Mouse (Mus musculus) liver, postnatal 0 days (tissue): ENCODE measurements around the gene Ggt5. TPM values are rescaled to one million over a fixed set of nuclear protein-coding genes. Genes with fewer than 3 reads are reported as not detected.
A peak's percentile ranks its signal among the peaks of the same experiment; 100 is the strongest.
"Not testable (repeated sequence)": the region's sequence is repeated elsewhere in the genome, so short reads cannot be mapped to it uniquely, and the experiment has no call there.

Experiments
- ATAC-seq: fragments of 200-750 bp; cut with Nextera tagmentation; 2 replicates; pipeline ENCODE4 v1.8.0; 2017; ENCODE audit warnings: mild to moderate bottlenecking, moderate library complexity
- DNase-seq: peaks from one replicate; pipeline ENCODE4 v3.0.0-alpha.2; 2016
- H3K27ac ChIP-seq: fragments of 300-500 bp; sonication (generic); 2 replicates; pipeline ENCODE4 v1.5.1; 2014; ENCODE audit warnings: antibody characterized with exemption, moderate library complexity, mild to moderate bottlenecking, low read depth
- H3K27me3 ChIP-seq: fragments of 300-500 bp; sonication (generic); 2 replicates; pipeline ENCODE4 v1.6.1; 2014; ENCODE audit warnings: low read length, control low read depth, mixed read lengths; ENCODE audit not compliant: insufficient read depth
- H3K36me3 ChIP-seq: fragments of 300-500 bp; sonication (generic); replicated peaks from 2 replicates; pipeline ENCODE4 v1.6.1; 2014; ENCODE audit warnings: mild to moderate bottlenecking, control low read depth, low read length, moderate library complexity, mixed read lengths; ENCODE audit not compliant: insufficient read depth
- H3K4me1 ChIP-seq: fragments of 300-500 bp; sonication (generic); 2 replicates; pipeline ENCODE4 v1.6.1; 2014; ENCODE audit warnings: antibody characterized with exemption, mild to moderate bottlenecking, control low read depth; ENCODE audit not compliant: insufficient read depth
- H3K4me2 ChIP-seq: fragments of 300-500 bp; sonication (generic); 2 replicates; pipeline ENCODE4 v1.6.1; 2014; ENCODE audit warnings: low read depth, mild to moderate bottlenecking, low read length, moderate library complexity, mixed read lengths
- H3K4me3 ChIP-seq: fragments of 300-500 bp; sonication (generic); 2 replicates; pipeline ENCODE4 v1.5.1; 2014; ENCODE audit warnings: low read depth, low read length
- H3K9ac ChIP-seq: fragments of 300-500 bp; sonication (generic); replicated peaks from 2 replicates; pipeline ENCODE4 v1.6.1; 2014; ENCODE audit warnings: mild to moderate bottlenecking, moderate library complexity
- H3K9me3 ChIP-seq: fragments of 300-500 bp; sonication (generic); 2 replicates; pipeline ENCODE4 v1.6.1; 2016; ENCODE audit warnings: mild to moderate bottlenecking, control low read depth, low read length, mixed read lengths
- CTCF ChIP-seq: sonication (generic); IDR thresholded peaks from 2 replicates; pipeline ENCODE4 v1.5.1; 2016; ENCODE audit warnings: antibody characterized with exemption, low read depth
- EP300 ChIP-seq: IDR thresholded peaks from 2 replicates; pipeline ENCODE4 v1.6.1; 2016; ENCODE audit warnings: antibody characterized with exemption, low read depth, mild to moderate bottlenecking
- WGBS: fragments of 180-500 bp; shearing (Covaris S2); extraction: QIAGEN DNeasy Blood & Tissue Kit; methylation state at CpG from one replicate; pipeline ENCODE4 v1.1.7; 2014; ENCODE audit not compliant: insufficient replicate concordance; 5-methylcytosine and 5-hydroxymethylcytosine counted together
- polyA plus RNA-seq: library from polyadenylated mRNA; unstranded; fragments of >200 nt; fragmentation: Nextera tagmentation; extraction: Ambion mirVana; gene quantifications from 2 replicates; pipeline ENCODE4 v1.2.1, GENCODE M21; 2015

The Ggt5 gene
- polyA plus RNA-seq, 1 experiment from 2014 or later: 1.4 TPM

GRCm38 (mm10) chr10:75565906-75566305 lies 23.2 kb upstream of the Ggt5 start:
- no peaks in the 10 kb centered on the region for H3K36me3 ChIP-seq
- peak overlapping the region; percentile 73 for H3K27ac ChIP-seq
- WGBS: 30% methylated on average over 7 of the region's 7 CpGs
- 0 out of 2 replicates have a peak overlapping the region, but pooled peaks have one; percentile 12 for H3K4me3 ChIP-seq
- H3K9ac ChIP-seq: no peak overlapping the region
- TF ChIP-seq EP300 (no peak), CTCF (no peak)
- ATAC-seq (peak; percentile 52), DNase-seq (peak; percentile 34)
- peaks cover 24% of the 10 kb centered on the region for H3K4me1 ChIP-seq
- H3K9me3 ChIP-seq: no peaks in the 10 kb centered on the region
- H3K4me2 ChIP-seq: peak overlapping the region; percentile 20
- peaks cover 10% of the 10 kb centered on the region for H3K27me3 ChIP-seq

GRCm38 (mm10) chr10:75566321-75566720 lies 22.8 kb upstream of the Ggt5 start:
- DNase-seq (no peak), ATAC-seq (peak; percentile 37; the same call in 1 of the 2 replicates)
- Histone ChIP-seq H3K4me3 (0 out of 2 replicates have a peak overlapping the region, but pooled peaks have one; percentile 12), H3K4me2 (peak overlapping the region; percentile 20), H3K9me3 (no peaks in the 10 kb centered on the region), H3K27ac (peak overlapping the region; percentile 73), H3K36me3 (no peaks in the 10 kb centered on the region), H3K27me3 (peaks cover 6% of the 10 kb centered on the region), H3K4me1 (peaks cover 24% of the 10 kb centered on the region), H3K9ac (no peak overlapping the region)
- WGBS: 46% methylated on average over 5 of the region's 5 CpGs
- TF ChIP-seq CTCF: peak; percentile 15
- TF ChIP-seq EP300: no peak

- not testable (repeated sequence) for H3K9ac ChIP-seq, DNase-seq, H3K4me2 ChIP-seq, ATAC-seq, H3K27me3 ChIP-seq, H3K4me3 ChIP-seq, H3K36me3 ChIP-seq, H3K9me3 ChIP-seq, H3K27ac ChIP-seq
- peaks cover 24% of the 10 kb centered on the region for H3K4me1 ChIP-seq
- 0 out of 2 replicates have a peak, but pooled peaks have one; percentile 30 for TF ChIP-seq CTCF
- 84% methylated on average over 2 of the region's 2 CpGs for WGBS
Observed at GRCm38 (mm10) chr10:75566765-75567164, 22.4 kb upstream of the Ggt5 start.

GRCm38 (mm10) chr10:75568029-75568428 lies 21.1 kb upstream of the Ggt5 start:
- no peak for DNase-seq
- Histone ChIP-seq H3K4me2 (peak overlapping the region; percentile 55), H3K27me3 (no peaks in the 10 kb centered on the region), H3K4me1 (peaks cover 24% of the 10 kb centered on the region), H3K27ac (peak overlapping the region; percentile 34), H3K9ac (no peak overlapping the region), H3K4me3 (no peak overlapping the region), H3K36me3 (no peaks in the 10 kb centered on the region), H3K9me3 (no peaks in the 10 kb centered on the region)
- WGBS: 39% methylated on average over 5 of the region's 5 CpGs
- no peak for ATAC-seq
- TF ChIP-seq CTCF: no peak
- no peak for TF ChIP-seq EP300

- Histone ChIP-seq H3K27me3 (no peaks in the 10 kb centered on the region), H3K4me3 (peak overlapping the region; percentile 38), H3K36me3 (no peaks in the 10 kb centered on the region), H3K27ac (peak overlapping the region; percentile 35), H3K4me2 (peak overlapping the region; percentile 55), H3K4me1 (peaks cover 24% of the 10 kb centered on the region), H3K9me3 (no peaks in the 10 kb centered on the region), H3K9ac (0 out of 2 replicates have a peak overlapping the region, but pooled peaks have one; percentile 16)
- TF ChIP-seq CTCF (no peak), EP300 (no peak)
- WGBS: 35% methylated on average over 11 of the region's 11 CpGs
- DNase-seq: no peak
- peak; percentile 54; the same call in 1 of the 2 replicates for ATAC-seq
Observed at GRCm38 (mm10) chr10:75568441-75568840, 20.7 kb upstream of the Ggt5 start.

GRCm38 (mm10) chr10:75568851-75569250 lies 20.3 kb upstream of the Ggt5 start:
- WGBS: 48% methylated on average over 4 of the region's 4 CpGs
- peak overlapping the region; percentile 35; the same call in 1 of the 2 replicates for H3K27ac ChIP-seq
- ATAC-seq (peak; percentile 32; the same call in 1 of the 2 replicates), DNase-seq (peak; percentile 44)
- no peaks in the 10 kb centered on the region for H3K9me3 ChIP-seq
- H3K36me3 ChIP-seq: no peaks in the 10 kb centered on the region
- TF ChIP-seq CTCF (no peak), EP300 (no peak)
- peak overlapping the region; percentile 55 for H3K4me2 ChIP-seq
- H3K27me3 ChIP-seq: no peaks in the 10 kb centered on the region
- 0 out of 2 replicates have a peak overlapping the region, but pooled peaks have one; percentile 16 for H3K9ac ChIP-seq
- peaks cover 21% of the 10 kb centered on the region for H3K4me1 ChIP-seq
- peak overlapping the region; percentile 38 for H3K4me3 ChIP-seq
